Mouse (Mus musculus) kidney, postnatal 0 days (tissue): Measurements from ENCODE around the gene Galp. TPM values are rescaled to one million over a fixed set of nuclear protein-coding genes. Genes with fewer than 3 reads are reported as not detected.
"Not testable (repeated sequence)": the region's sequence is repeated elsewhere in the genome, so short reads cannot be mapped to it uniquely, and the experiment has no call there.

Experiments used
- ATAC-seq: fragments of 200-750 bp; cut with Nextera tagmentation; replicated peaks from 2 replicates; pipeline ENCODE4 v1.8.0; 2017; ENCODE audit warnings: low read depth, moderate number of reproducible peaks, moderate TSS enrichment, moderate library complexity; ENCODE audit not compliant: low FRiP score
- DNase-seq: peaks from one replicate; pipeline ENCODE4 v3.0.0-alpha.2; 2016; ENCODE audit warnings: low spot score
- H3K27ac ChIP-seq: fragments of 300-500 bp; sonication (generic); 2 replicates; pipeline ENCODE4 v1.5.1; 2014; ENCODE audit warnings: mild to moderate bottlenecking
- H3K27me3 ChIP-seq: fragments of 300-500 bp; sonication (generic); 2 replicates; pipeline ENCODE4 v1.6.1; 2014; ENCODE audit warnings: low read length, mixed read lengths; ENCODE audit not compliant: insufficient read depth
- H3K36me3 ChIP-seq: fragments of 300-500 bp; sonication (generic); 2 replicates; pipeline ENCODE4 v1.6.1; 2014; ENCODE audit warnings: low read length, mixed read lengths; ENCODE audit not compliant: insufficient read depth
- H3K4me1 ChIP-seq: fragments of 300-500 bp; sonication (generic); replicated peaks from 2 replicates; pipeline ENCODE4 v1.6.1; 2014; ENCODE audit warnings: antibody characterized with exemption, low read length, mixed read lengths; ENCODE audit not compliant: insufficient read depth
- H3K4me2 ChIP-seq: fragments of 300-500 bp; sonication (generic); 2 replicates; pipeline ENCODE4 v1.6.1; 2014; ENCODE audit warnings: mild to moderate bottlenecking, low read length, moderate library complexity, mixed read lengths
- H3K4me3 ChIP-seq: fragments of 300-500 bp; sonication (generic); replicated peaks from 2 replicates; pipeline ENCODE4 v1.5.1; 2014; ENCODE audit warnings: low read depth, low read length
- H3K9ac ChIP-seq: fragments of 300-500 bp; sonication (generic); 2 replicates; pipeline ENCODE4 v1.6.1; 2014; ENCODE audit warnings: low read depth, low read length
- H3K9me3 ChIP-seq: fragments of 300-500 bp; sonication (generic); replicated peaks from 2 replicates; pipeline ENCODE4 v1.6.1; 2016; ENCODE audit warnings: low read length, inconsistent platforms, mixed read lengths
- CTCF ChIP-seq: IDR thresholded peaks from 2 replicates; pipeline ENCODE4 v1.5.1; 2016; ENCODE audit warnings: antibody characterized with exemption, low read depth, mild to moderate bottlenecking, moderate library complexity
- WGBS: fragments of 180-500 bp; shearing (Covaris S2); extraction: QIAGEN DNeasy Blood & Tissue Kit; methylation state at CpG from one replicate; pipeline ENCODE4 v1.1.7; 2014; 5-methylcytosine and 5-hydroxymethylcytosine counted together
- polyA plus RNA-seq: library from polyadenylated mRNA; unstranded; fragments of >200 nt; fragmentation: Nextera tagmentation; extraction: Ambion mirVana; gene quantifications from 2 replicates; pipeline ENCODE4 v1.2.1, GENCODE M21; 2015

The Galp gene
- polyA plus RNA-seq, 1 experiment from 2014 or later = not detected

DNA sequence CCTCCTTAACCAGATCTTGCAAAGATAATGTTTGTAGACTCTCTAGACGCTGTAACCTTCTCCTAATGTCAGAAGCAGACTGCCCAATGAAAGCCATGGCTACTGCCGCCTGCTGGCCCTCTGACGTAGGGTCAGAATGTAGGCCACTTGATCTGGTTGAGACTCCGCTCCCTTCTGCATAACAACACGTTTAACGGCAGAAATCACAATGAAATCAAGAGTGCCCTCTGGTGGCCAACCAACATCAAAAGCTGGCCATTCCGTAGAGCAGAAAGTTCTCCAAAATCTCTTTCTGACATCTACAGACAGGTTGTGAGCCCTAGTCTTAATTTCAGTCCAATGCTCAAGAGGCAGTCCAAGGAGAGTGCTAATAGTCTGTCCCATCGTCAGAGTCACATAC, 31.6 kb downstream of the Galp start:
- H3K4me1 ChIP-seq, H3K4me2 ChIP-seq, H3K36me3 ChIP-seq, H3K9ac ChIP-seq, H3K4me3 ChIP-seq, H3K27me3 ChIP-seq, ATAC-seq, H3K9me3 ChIP-seq, H3K27ac ChIP-seq: not testable (repeated sequence)
- peak; percentile 14 for DNase-seq
- peak; percentile 35; the same call in 1 of the 2 replicates for TF ChIP-seq CTCF
- 57% methylated on average over 8 of the region's 8 CpGs for WGBS

DNA sequence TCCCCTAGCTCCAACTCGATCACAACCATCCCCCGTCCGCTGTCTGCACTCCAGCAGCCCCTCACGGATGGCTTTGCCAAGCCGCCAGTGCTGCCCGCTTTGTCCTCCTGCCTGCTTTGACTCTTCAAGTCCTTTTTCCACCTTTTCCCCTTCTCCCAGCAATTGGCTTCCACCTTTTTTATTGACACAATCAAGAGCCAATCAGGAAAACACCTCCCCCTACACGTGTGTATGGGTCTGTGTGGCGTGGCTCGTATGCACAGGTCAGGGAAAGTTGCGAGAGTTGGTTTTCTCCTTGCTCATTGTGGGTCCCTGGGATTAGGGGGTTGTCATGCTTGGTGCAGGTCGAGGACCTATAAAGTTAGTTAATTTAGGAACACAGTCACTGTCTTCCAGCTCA, 42.9 kb downstream of the Galp start:
- Histone ChIP-seq H3K4me3 (no peak overlapping the region), H3K9ac (no peak overlapping the region), H3K27ac (no peak overlapping the region), H3K4me2 (no peak overlapping the region), H3K9me3 (no peaks in the 10 kb centered on the region), H3K27me3 (no peaks in the 10 kb centered on the region), H3K36me3 (no peaks in the 10 kb centered on the region), H3K4me1 (no peaks in the 10 kb centered on the region)
- 57% methylated on average over 11 of the region's 11 CpGs for WGBS
- DNase-seq (no peak), ATAC-seq (no peak)
- no peak for TF ChIP-seq CTCF

DNA sequence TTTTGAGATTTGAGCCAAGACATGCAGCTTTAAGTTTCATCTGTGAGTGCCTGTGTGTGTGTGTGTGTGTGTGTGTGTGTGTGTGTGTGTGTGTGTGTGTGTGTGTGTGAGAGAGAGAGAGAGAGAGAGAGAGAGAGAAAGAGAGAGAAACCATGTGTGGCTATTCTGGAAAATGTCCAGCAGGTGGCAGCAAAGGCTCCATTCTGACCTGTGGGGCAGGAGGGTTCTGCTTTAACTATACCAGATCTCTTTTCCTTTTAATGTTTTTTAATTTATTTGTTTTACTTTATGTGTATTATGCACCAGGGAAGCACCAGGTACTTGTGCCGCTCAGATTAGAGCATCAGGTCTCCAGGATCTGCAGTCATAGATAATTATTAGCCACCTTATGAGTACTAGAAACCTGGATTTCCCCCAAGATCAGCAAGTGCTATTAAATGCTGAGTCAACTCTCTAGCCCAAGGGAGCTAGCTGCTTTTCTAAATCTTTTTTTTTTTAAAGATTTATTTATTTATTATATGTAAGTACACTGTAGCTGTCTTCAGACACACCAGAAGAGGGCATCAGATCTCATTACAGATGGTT, 44.0 kb downstream of the Galp start:
- DNase-seq = peak; percentile 21
- H3K27me3 ChIP-seq, H3K9me3 ChIP-seq, H3K9ac ChIP-seq, H3K4me3 ChIP-seq, H3K36me3 ChIP-seq, ATAC-seq, H3K27ac ChIP-seq, H3K4me2 ChIP-seq, H3K4me1 ChIP-seq: not testable (repeated sequence)
- TF ChIP-seq CTCF = peak; percentile 71
- 12% methylated on average over 1 of the region's 1 CpGs for WGBS

DNA sequence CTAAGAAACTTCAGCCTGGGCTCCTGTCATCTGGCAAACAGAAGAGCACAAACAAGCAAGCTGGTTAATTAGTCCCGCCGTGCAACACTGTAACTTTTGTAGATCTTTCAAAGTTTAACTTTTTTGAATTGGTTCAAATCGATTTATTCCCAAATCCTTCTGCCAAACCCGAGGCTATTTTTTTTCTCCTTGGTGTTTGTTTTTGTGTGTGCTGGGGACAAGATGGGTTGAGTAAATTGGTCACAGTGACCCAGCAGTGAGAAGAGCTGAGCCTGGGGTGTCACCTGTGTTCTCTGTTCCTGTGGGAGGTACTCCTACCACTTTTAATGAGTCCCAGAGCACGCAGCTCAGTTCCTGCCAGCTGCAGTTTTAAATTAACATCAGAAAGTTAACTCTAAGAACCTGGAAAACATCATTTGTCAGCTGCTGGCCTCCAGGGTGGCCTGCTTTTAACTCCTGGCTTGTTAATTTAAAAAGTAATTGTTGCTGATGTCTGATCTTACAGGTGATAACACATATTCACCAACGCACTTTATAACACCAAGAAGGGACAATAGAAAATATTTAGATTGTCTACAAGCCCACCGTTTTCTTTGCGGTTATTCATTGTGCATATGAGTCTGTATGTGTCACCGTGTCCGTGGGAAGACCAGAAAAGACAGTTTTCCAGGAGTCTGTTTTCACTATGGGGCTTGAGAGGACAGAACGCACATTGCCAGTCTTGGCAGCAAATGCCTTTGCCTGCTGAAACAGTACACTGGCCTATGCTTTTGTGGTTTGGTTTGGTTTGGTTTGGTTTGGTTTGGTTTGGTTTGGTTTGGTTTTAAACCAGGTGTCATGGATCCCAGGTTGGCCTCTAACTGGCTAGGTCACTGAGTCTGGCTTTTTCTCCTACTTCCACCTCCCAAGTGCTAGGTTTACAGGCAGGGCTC, 47.7 kb downstream of the Galp start:
- ATAC-seq = no peak
- Histone ChIP-seq H3K4me2 (no peak overlapping the region), H3K27ac (no peak overlapping the region), H3K27me3 (no peaks in the 10 kb centered on the region), H3K4me3 (no peak overlapping the region), H3K36me3 (no peaks in the 10 kb centered on the region), H3K9me3 (no peaks in the 10 kb centered on the region), H3K4me1 (no peaks in the 10 kb centered on the region), H3K9ac (no peak overlapping the region)
- no peak for TF ChIP-seq CTCF
- DNase-seq = no peak
- 41% methylated on average over 11 of the region's 11 CpGs for WGBS

DNA sequence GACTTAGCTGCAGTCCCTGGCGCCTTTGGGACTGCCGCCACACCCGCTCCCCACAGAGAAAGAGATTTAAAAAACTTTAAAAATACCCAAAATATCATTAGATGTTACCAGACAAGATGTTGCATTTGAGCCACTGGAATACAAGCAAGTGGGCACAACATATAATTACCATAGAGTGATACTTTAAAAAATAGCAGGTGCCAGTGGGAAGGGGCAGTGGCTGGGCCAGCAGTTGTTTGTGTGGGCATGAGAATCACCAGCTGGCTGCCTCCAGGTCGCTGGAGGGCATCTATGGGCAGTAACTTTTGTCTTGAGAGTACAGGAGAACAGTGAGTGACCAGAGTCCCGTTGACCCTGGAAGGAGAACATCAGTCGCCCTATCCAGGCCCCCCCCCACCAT, 55.5 kb downstream of the Galp start, which contains the start of gene Epp13:
Epp13 (plus strand) TSS at position 301 of the 400 bp plus-strand sequence.
- H3K9me3 ChIP-seq = no peaks in the 10 kb centered on the region
- no peak for ATAC-seq
- no peak within 1 kb of the TSS for H3K4me2 ChIP-seq
- no peak within 1 kb of the TSS for H3K27ac ChIP-seq
- H3K4me1 ChIP-seq = no peaks in the 10 kb centered on the region
- 79% methylated on average over 6 of the region's 6 CpGs for WGBS
- no peaks in the 10 kb centered on the region for H3K27me3 ChIP-seq
- no peaks in the 10 kb centered on the region for H3K36me3 ChIP-seq
- DNase-seq = no peak
- no peak for TF ChIP-seq CTCF
- H3K4me3 ChIP-seq = no peak within 1 kb of the TSS
- no peak within 1 kb of the TSS for H3K9ac ChIP-seq

DNA sequence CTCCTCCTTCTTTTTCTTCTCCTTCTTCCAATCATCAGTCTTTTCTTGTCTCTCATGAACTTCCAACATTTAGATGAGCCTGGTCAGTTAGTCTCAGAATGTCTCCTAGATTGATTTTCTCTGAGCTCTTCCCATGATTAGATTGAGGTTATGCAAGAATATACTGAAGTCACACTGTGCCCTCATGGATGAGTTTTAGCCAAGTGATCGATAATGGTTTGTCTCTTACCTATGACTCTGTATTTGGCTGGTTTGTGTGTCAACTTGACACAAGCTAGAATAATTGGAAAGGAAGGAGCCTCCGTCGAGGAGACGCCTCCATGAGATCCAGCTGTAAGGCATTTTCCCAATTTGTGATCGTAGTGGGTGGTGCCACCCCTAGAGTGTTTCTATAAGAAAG, 57.6 kb downstream of the Galp start:
- H3K9ac ChIP-seq = no peak overlapping the region
- H3K4me2 ChIP-seq = no peak overlapping the region
- no peaks in the 10 kb centered on the region for H3K9me3 ChIP-seq
- DNase-seq (no peak), ATAC-seq (no peak)
- no peak overlapping the region for H3K27ac ChIP-seq
- H3K27me3 ChIP-seq = no peaks in the 10 kb centered on the region
- no peak for TF ChIP-seq CTCF
- H3K4me1 ChIP-seq = no peaks in the 10 kb centered on the region
- H3K36me3 ChIP-seq = no peaks in the 10 kb centered on the region
- no peak overlapping the region for H3K4me3 ChIP-seq
- 90% methylated on average over 5 of the region's 5 CpGs for WGBS
